Mouse (Mus musculus): ENCODE results near the gene Dynlt3. TPM values are rescaled to one million over a fixed set of nuclear protein-coding genes. Genes with fewer than 3 reads are reported as not detected.
A peak's percentile ranks its signal among the peaks of the same experiment; 100 is the strongest.
"Not testable (repeated sequence)": the region's sequence is repeated elsewhere in the genome, so short reads cannot be mapped to it uniquely, and the experiment has no call there.

Dynlt3 gene
- polyA plus RNA-seq (2014; fragmentation: Nextera tagmentation; extraction: Ambion mirVana) = 49.8 and 50.7 TPM in 2 replicates

- Histone ChIP-seq H3K27ac (ENCODE audit: low read depth, low read length) (peak within 1 kb of the TSS; percentile 64), H3K36me3 (ENCODE audit: control insufficient read depth, insufficient read depth, low read length) (no peaks in the 10 kb centered on the region), H3K4me2 (ENCODE audit: low read depth, low read length) (peak within 1 kb of the TSS; percentile 48), H3K4me3 (ENCODE audit: low read depth, low read length) (peak within 1 kb of the TSS; percentile 41), H3K9me3 (ENCODE audit: control insufficient read depth, low read length) (no peaks in the 10 kb centered on the region), H3K9ac (replicated peaks; ENCODE audit: low read depth, low read length) (peak within 1 kb of the TSS; percentile 54), H3K27me3 (ENCODE audit: control insufficient read depth, insufficient read depth, low read length) (no peaks in the 10 kb centered on the region), H3K4me1 (ENCODE audit: control insufficient read depth, insufficient read depth, low read length) (no peaks in the 10 kb centered on the region)
- WGBS = 12% methylated on average over 30 of the region's 30 CpGs
- ATAC-seq (ENCODE audit: low read depth) = peak; percentile 98
Measured at GRCm38 (mm10) chrX:9662391-9663111, at the start of gene Dynlt3. Gene Dynlt3 (minus strand): TSS chrX:9663003.

- no peaks in the 10 kb centered on the region for H3K9me3 ChIP-seq (ENCODE audit: control insufficient read depth, low read length)
- H3K27ac ChIP-seq (ENCODE audit: low read depth, low read length) = no peak overlapping the region
- 93% methylated on average over 3 of the region's 3 CpGs for WGBS
- no peak for ATAC-seq (ENCODE audit: low read depth)
- H3K4me3 ChIP-seq (ENCODE audit: low read depth, low read length) = no peak overlapping the region
- no peaks in the 10 kb centered on the region for H3K4me1 ChIP-seq (ENCODE audit: control insufficient read depth, insufficient read depth, low read length)
- H3K27me3 ChIP-seq (ENCODE audit: control insufficient read depth, insufficient read depth, low read length) = no peaks in the 10 kb centered on the region
- no peak overlapping the region for H3K4me2 ChIP-seq (ENCODE audit: low read depth, low read length)
- no peak overlapping the region for H3K9ac ChIP-seq (replicated peaks; ENCODE audit: low read depth, low read length)
- H3K36me3 ChIP-seq (ENCODE audit: control insufficient read depth, insufficient read depth, low read length) = no peaks in the 10 kb centered on the region
Measured at GRCm38 (mm10) chrX:9699815-9700214, 37.0 kb upstream of the Dynlt3 start.

- Histone ChIP-seq H3K9me3 (ENCODE audit: control insufficient read depth, low read length) (no peaks in the 10 kb centered on the region), H3K4me2 (ENCODE audit: low read depth, low read length) (no peak overlapping the region), H3K4me1 (ENCODE audit: control insufficient read depth, insufficient read depth, low read length) (no peaks in the 10 kb centered on the region), H3K9ac (replicated peaks; ENCODE audit: low read depth, low read length) (no peak overlapping the region), H3K27me3 (ENCODE audit: control insufficient read depth, insufficient read depth, low read length) (no peaks in the 10 kb centered on the region), H3K27ac (ENCODE audit: low read depth, low read length) (no peak overlapping the region), H3K36me3 (ENCODE audit: control insufficient read depth, insufficient read depth, low read length) (no peaks in the 10 kb centered on the region), H3K4me3 (ENCODE audit: low read depth, low read length) (no peak overlapping the region)
- 54% methylated on average over 6 of the region's 6 CpGs for WGBS
- no peak for ATAC-seq (ENCODE audit: low read depth)
Measured at GRCm38 (mm10) chrX:9695997-9696396, 33.2 kb upstream of the Dynlt3 start.

- Histone ChIP-seq H3K9ac (replicated peaks; ENCODE audit: low read depth, low read length) (no peak overlapping the region), H3K27ac (ENCODE audit: low read depth, low read length) (no peak overlapping the region), H3K36me3 (ENCODE audit: control insufficient read depth, insufficient read depth, low read length) (no peaks in the 10 kb centered on the region), H3K4me1 (ENCODE audit: control insufficient read depth, insufficient read depth, low read length) (no peaks in the 10 kb centered on the region), H3K27me3 (ENCODE audit: control insufficient read depth, insufficient read depth, low read length) (no peaks in the 10 kb centered on the region), H3K4me3 (ENCODE audit: low read depth, low read length) (no peak overlapping the region), H3K4me2 (ENCODE audit: low read depth, low read length) (no peak overlapping the region), H3K9me3 (ENCODE audit: control insufficient read depth, low read length) (no peaks in the 10 kb centered on the region; the same call in 1 of the 2 replicates)
- no peak for ATAC-seq (ENCODE audit: low read depth)
- 77% methylated on average over 1 of the region's 1 CpGs for WGBS
Measured at GRCm38 (mm10) chrX:9672040-9672439, 9.2 kb upstream of the Dynlt3 start.

GRCm38 (mm10) chrX:9671418-9671817, 8.6 kb upstream of the Dynlt3 start:
- Histone ChIP-seq H3K4me3 (ENCODE audit: low read depth, low read length) (no peak overlapping the region), H3K36me3 (ENCODE audit: control insufficient read depth, insufficient read depth, low read length) (no peaks in the 10 kb centered on the region), H3K9me3 (ENCODE audit: control insufficient read depth, low read length) (no peaks in the 10 kb centered on the region), H3K27ac (ENCODE audit: low read depth, low read length) (no peak overlapping the region), H3K4me2 (ENCODE audit: low read depth, low read length) (no peak overlapping the region), H3K9ac (replicated peaks; ENCODE audit: low read depth, low read length) (no peak overlapping the region), H3K4me1 (ENCODE audit: control insufficient read depth, insufficient read depth, low read length) (no peaks in the 10 kb centered on the region), H3K27me3 (ENCODE audit: control insufficient read depth, insufficient read depth, low read length) (no peaks in the 10 kb centered on the region)
- WGBS = 86% methylated on average over 3 of the region's 3 CpGs
- no peak for ATAC-seq (ENCODE audit: low read depth)

GRCm38 (mm10) chrX:9652806-9653205, 10.0 kb downstream of the Dynlt3 start:
- Histone ChIP-seq H3K27me3 (ENCODE audit: control insufficient read depth, insufficient read depth, low read length) (no peaks in the 10 kb centered on the region), H3K4me1 (ENCODE audit: control insufficient read depth, insufficient read depth, low read length) (no peaks in the 10 kb centered on the region), H3K36me3 (ENCODE audit: control insufficient read depth, insufficient read depth, low read length) (no peaks in the 10 kb centered on the region), H3K27ac (ENCODE audit: low read depth, low read length) (no peak overlapping the region), H3K4me2 (ENCODE audit: low read depth, low read length) (no peak overlapping the region), H3K4me3 (ENCODE audit: low read depth, low read length) (no peak overlapping the region), H3K9me3 (ENCODE audit: control insufficient read depth, low read length) (no peaks in the 10 kb centered on the region), H3K9ac (replicated peaks; ENCODE audit: low read depth, low read length) (no peak overlapping the region)
- 70% methylated on average over 3 of the region's 3 CpGs for WGBS
- ATAC-seq (ENCODE audit: low read depth) = no peak

GRCm38 (mm10) chrX:9640594-9640993, 22.2 kb downstream of the Dynlt3 start:
- H3K27ac ChIP-seq (ENCODE audit: low read depth, low read length); H3K4me3 ChIP-seq (ENCODE audit: low read depth, low read length); H3K27me3 ChIP-seq (ENCODE audit: control insufficient read depth, insufficient read depth, low read length); H3K4me2 ChIP-seq (ENCODE audit: low read depth, low read length); H3K4me1 ChIP-seq (ENCODE audit: control insufficient read depth, insufficient read depth, low read length); ATAC-seq (ENCODE audit: low read depth); H3K36me3 ChIP-seq (ENCODE audit: control insufficient read depth, insufficient read depth, low read length); H3K9ac ChIP-seq (replicated peaks; ENCODE audit: low read depth, low read length); H3K9me3 ChIP-seq (ENCODE audit: control insufficient read depth, low read length): not testable (repeated sequence)
- WGBS = 78% methylated on average over 5 of the region's 5 CpGs

GRCm38 (mm10) chrX:9640126-9640525, 22.7 kb downstream of the Dynlt3 start:
- H3K9me3 ChIP-seq (ENCODE audit: control insufficient read depth, low read length); ATAC-seq (ENCODE audit: low read depth); H3K27ac ChIP-seq (ENCODE audit: low read depth, low read length); H3K27me3 ChIP-seq (ENCODE audit: control insufficient read depth, insufficient read depth, low read length); H3K4me3 ChIP-seq (ENCODE audit: low read depth, low read length); H3K4me1 ChIP-seq (ENCODE audit: control insufficient read depth, insufficient read depth, low read length); H3K9ac ChIP-seq (replicated peaks; ENCODE audit: low read depth, low read length); H3K4me2 ChIP-seq (ENCODE audit: low read depth, low read length); H3K36me3 ChIP-seq (ENCODE audit: control insufficient read depth, insufficient read depth, low read length): not testable (repeated sequence)
- WGBS = 57% methylated on average over 2 of the region's 2 CpGs

Measured in neural tube, embryonic 14.5 days (tissue).